Mouse (Mus musculus) hindbrain, embryonic 11.5 days (tissue): ENCODE data around the gene Myo3b. TPM values are rescaled to one million over a fixed set of nuclear protein-coding genes. Genes with fewer than 3 reads are reported as not detected.

Source experiments
- ATAC-seq: fragments of 200-750 bp; cut with Nextera tagmentation; 2 replicates; pipeline ENCODE4 v1.8.0; 2017; ENCODE audit warnings: mild to moderate bottlenecking, moderate TSS enrichment, moderate library complexity; ENCODE audit not compliant: low FRiP score
- DNase-seq: peaks from one replicate; pipeline ENCODE4 v3.0.0-alpha.2; 2015; ENCODE audit warnings: low spot score
- H3K27ac ChIP-seq: fragments of 300-500 bp; sonication (generic); 2 replicates; pipeline ENCODE4 v1.5.1; 2014; ENCODE audit warnings: mild to moderate bottlenecking, low read depth, low read length
- H3K27me3 ChIP-seq: fragments of 300-500 bp; sonication (generic); 2 replicates; pipeline ENCODE4 v1.6.1; 2014; ENCODE audit warnings: mild to moderate bottlenecking, low read length, moderate library complexity, mixed read lengths; ENCODE audit not compliant: control insufficient read depth, insufficient read depth
- H3K36me3 ChIP-seq: fragments of 300-500 bp; sonication (generic); 2 replicates; pipeline ENCODE4 v1.6.1; 2014; ENCODE audit warnings: mild to moderate bottlenecking, low read length, moderate library complexity, mixed read lengths; ENCODE audit not compliant: control insufficient read depth, insufficient read depth
- H3K4me1 ChIP-seq: fragments of 300-500 bp; sonication (generic); replicated peaks from 2 replicates; pipeline ENCODE4 v1.6.1; 2014; ENCODE audit warnings: low read length, mixed read lengths; ENCODE audit not compliant: control insufficient read depth, insufficient read depth
- H3K4me2 ChIP-seq: fragments of 300-500 bp; sonication (generic); replicated peaks from 2 replicates; pipeline ENCODE4 v1.6.1; 2014; ENCODE audit warnings: mild to moderate bottlenecking, low read depth, low read length
- H3K4me3 ChIP-seq: fragments of 300-500 bp; sonication (generic); 2 replicates; pipeline ENCODE4 v1.5.1; 2014; ENCODE audit warnings: low read depth, low read length
- H3K9ac ChIP-seq: fragments of 300-500 bp; sonication (generic); 2 replicates; pipeline ENCODE4 v1.6.1; 2014; ENCODE audit warnings: low read depth, low read length
- H3K9me3 ChIP-seq: fragments of 300-500 bp; sonication (generic); 2 replicates; pipeline ENCODE4 v1.6.1; 2016; ENCODE audit warnings: low read length; ENCODE audit not compliant: control insufficient read depth
- WGBS: fragments of 180-500 bp; shearing (Covaris S2); extraction: QIAGEN DNeasy Blood & Tissue Kit; methylation state at CpG from one replicate; pipeline ENCODE4 v1.1.7; 2014; 5-methylcytosine and 5-hydroxymethylcytosine counted together
- polyA plus RNA-seq: library from polyadenylated mRNA; unstranded; fragments of >200 nt; fragmentation: Nextera tagmentation; extraction: Ambion mirVana; gene quantifications from 2 replicates; pipeline ENCODE4 v1.2.1, GENCODE M21; 2014

Gene Myo3b
- polyA plus RNA-seq, 1 experiment from 2014 or later, result 0.09 TPM

DNA sequence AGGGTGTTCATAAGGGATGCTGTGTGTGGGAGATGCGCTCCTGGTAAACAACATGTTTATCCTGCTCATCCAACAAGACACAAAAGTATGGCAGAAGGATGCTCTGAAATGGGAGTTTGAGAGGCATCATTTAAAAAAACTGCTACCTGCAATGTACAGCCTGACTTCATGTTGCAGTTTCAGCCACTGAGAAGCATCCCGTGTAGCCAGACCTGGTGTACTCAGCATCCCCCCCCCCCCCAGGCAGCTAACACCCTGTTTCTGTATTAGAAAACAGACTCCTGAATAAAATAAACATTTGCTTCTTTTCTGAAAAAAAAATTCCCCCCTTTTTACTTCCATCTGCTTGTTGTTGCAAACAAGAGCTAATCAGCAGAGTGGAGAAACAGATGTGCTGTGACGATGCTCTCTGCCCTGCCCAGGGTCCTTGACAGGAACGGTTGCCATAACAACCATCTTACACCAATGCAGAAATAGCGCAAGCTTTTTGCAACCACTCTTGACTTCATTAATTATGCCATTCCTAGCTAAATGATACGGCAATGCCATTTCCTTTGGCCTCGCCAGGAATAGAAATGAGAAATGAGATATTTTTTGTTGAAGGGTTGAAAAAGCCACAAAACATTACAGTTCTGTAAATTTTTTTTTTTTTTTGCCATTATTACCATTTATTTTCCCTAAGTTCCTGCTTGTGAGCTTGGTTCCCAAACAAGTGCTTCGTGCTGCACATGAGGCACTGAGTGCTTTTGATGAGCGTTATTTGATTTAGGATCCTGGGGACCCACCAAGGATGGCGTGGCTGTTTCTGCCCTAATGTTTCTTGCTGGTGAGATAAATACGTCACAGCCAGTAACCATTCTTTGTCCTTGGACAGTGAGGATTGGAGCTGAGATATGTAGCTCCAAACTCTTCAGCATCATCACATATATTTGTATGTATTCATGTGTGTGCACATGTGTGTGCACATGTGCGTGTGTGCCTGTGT lies 75.2 kb downstream of the Myo3b start:
- no peaks in the 10 kb centered on the region for H3K36me3 ChIP-seq
- H3K9ac ChIP-seq, result no peak overlapping the region
- no peaks in the 10 kb centered on the region for H3K9me3 ChIP-seq
- H3K4me3 ChIP-seq, result no peak overlapping the region
- no peaks in the 10 kb centered on the region for H3K4me1 ChIP-seq
- H3K27me3 ChIP-seq, result no peaks in the 10 kb centered on the region
- DNase-seq, result peak; percentile 55
- no peak overlapping the region for H3K4me2 ChIP-seq
- ATAC-seq, result peak; percentile 47; the same call in 1 of the 2 replicates
- H3K27ac ChIP-seq, result no peak overlapping the region
- WGBS, result 57% methylated on average over 12 of the region's 12 CpGs

- no peak for ATAC-seq
- no peak overlapping the region for H3K9ac ChIP-seq
Observed at GRCm38 (mm10) chr2:70118376-70119264, 79.7 kb downstream of the Myo3b start.

GRCm38 (mm10) chr2:70119265-70119663 lies 80.3 kb downstream of the Myo3b start:
- H3K4me3 ChIP-seq, result no peak overlapping the region
- DNase-seq (no peak), ATAC-seq (no peak)
- no peaks in the 10 kb centered on the region for H3K4me1 ChIP-seq
- no peaks in the 10 kb centered on the region for H3K36me3 ChIP-seq
- H3K4me2 ChIP-seq, result no peak overlapping the region
- H3K27ac ChIP-seq, result no peak overlapping the region
- H3K27me3 ChIP-seq, result no peaks in the 10 kb centered on the region
- no peak overlapping the region for H3K9ac ChIP-seq
- WGBS, result 88% methylated on average over 2 of the region's 2 CpGs
- H3K9me3 ChIP-seq, result no peaks in the 10 kb centered on the region

More at GRCm38 (mm10) chr2:70118376-70119264, 79.7 kb downstream of the Myo3b start:
- 55% methylated on average over 16 of the region's 16 CpGs for WGBS
- no peak overlapping the region for H3K4me2 ChIP-seq
- H3K27ac ChIP-seq, result no peak overlapping the region
- DNase-seq, result no peak
- H3K4me3 ChIP-seq, result no peak overlapping the region
- H3K9me3 ChIP-seq, result no peaks in the 10 kb centered on the region
- H3K36me3 ChIP-seq, result no peaks in the 10 kb centered on the region
- H3K27me3 ChIP-seq, result no peaks in the 10 kb centered on the region
- H3K4me1 ChIP-seq, result no peaks in the 10 kb centered on the region

- ATAC-seq (peak; percentile 28; the same call in 1 of the 2 replicates), DNase-seq (no peak)
- Histone ChIP-seq H3K27ac (no peak overlapping the region), H3K27me3 (peaks cover 2% of the 10 kb centered on the region; the same call in 1 of the 2 replicates), H3K9ac (no peak overlapping the region), H3K9me3 (no peaks in the 10 kb centered on the region), H3K4me1 (peaks cover 3% of the 10 kb centered on the region; the same call in 1 of the 2 replicates), H3K4me3 (no peak overlapping the region), H3K4me2 (no peak overlapping the region), H3K36me3 (no peaks in the 10 kb centered on the region)
- WGBS, result 73% methylated on average over 10 of the region's 10 CpGs
Observed at GRCm38 (mm10) chr2:70126330-70126729, 87.4 kb downstream of the Myo3b start.

DNA sequence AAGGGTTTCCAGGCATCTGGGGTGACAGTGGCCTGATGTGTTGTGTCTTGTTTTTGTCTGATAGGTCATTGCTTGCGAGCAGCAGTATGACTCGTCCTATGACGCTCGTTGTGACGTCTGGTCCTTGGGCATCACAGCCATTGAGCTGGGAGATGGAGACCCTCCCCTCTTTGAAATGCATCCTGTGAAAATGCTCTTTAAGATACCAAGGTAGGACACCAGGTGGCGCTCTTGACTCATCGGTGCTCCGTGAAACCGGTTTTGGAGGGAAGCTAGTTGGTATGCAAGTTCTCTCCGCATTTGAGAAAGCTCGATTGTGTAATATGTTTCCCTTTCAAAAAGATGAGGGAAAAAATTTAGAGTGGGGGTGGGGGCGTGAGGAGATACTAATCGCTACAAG lies 87.9 kb downstream of the Myo3b start:
- no peak overlapping the region for H3K27ac ChIP-seq
- peaks cover 2% of the 10 kb centered on the region; the same call in 1 of the 2 replicates for H3K27me3 ChIP-seq
- H3K4me1 ChIP-seq, result peaks cover 3% of the 10 kb centered on the region; the same call in 1 of the 2 replicates
- no peak overlapping the region for H3K4me3 ChIP-seq
- H3K36me3 ChIP-seq, result no peaks in the 10 kb centered on the region
- WGBS, result 1% methylated on average over 13 of the region's 13 CpGs
- no peak overlapping the region for H3K9ac ChIP-seq
- ATAC-seq, result peak; percentile 84
- DNase-seq, result peak; percentile 96
- H3K4me2 ChIP-seq, result peak overlapping the region; percentile 32
- H3K9me3 ChIP-seq, result no peaks in the 10 kb centered on the region

DNA sequence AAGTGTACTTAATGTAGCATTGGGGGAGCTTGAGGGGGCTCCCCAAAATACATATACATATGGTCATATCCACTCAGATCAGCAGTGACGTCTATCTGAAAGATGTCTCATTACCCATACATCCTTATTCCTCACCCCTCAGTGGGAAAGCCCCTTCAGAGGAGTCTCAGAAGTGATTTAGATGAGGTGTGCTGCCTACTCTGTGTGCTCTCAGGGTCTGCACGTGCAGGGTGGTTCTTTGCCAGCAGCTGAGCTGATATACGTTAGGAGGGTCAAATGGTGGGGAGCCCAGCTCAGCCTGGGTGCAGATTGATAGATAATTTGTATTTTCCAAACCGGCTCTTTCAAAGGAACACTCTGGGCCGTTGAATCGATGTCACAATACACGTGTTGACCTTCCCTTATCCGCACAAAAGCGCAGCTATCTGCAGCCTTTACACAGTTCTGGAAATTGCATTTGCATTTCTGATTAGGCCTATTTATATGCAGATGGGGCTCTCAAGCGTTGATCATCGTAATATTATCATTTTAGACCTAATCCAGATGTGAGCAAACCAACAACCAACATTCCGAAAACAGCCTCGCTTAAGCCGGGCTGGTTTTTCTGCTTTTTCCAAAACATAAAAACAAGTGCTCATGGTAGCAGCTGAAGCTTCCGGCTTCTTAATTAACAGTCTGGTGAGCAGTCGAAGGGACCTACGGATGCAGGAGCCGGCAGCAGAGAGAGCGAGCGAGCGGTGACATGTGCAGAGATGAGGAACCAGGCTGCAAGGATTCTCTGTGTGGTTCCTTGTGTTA lies 88.6 kb downstream of the Myo3b start:
- Histone ChIP-seq H3K4me2 (peak overlapping the region; percentile 32), H3K4me1 (peaks cover 3% of the 10 kb centered on the region; the same call in 1 of the 2 replicates), H3K9me3 (no peaks in the 10 kb centered on the region), H3K4me3 (no peak overlapping the region), H3K9ac (no peak overlapping the region), H3K27ac (no peak overlapping the region), H3K27me3 (peaks cover 2% of the 10 kb centered on the region; the same call in 1 of the 2 replicates), H3K36me3 (no peaks in the 10 kb centered on the region)
- DNase-seq, result peak; percentile 48
- WGBS, result 9% methylated on average over 21 of the region's 21 CpGs
- peak; percentile 68; the same call in 1 of the 2 replicates for ATAC-seq

DNA sequence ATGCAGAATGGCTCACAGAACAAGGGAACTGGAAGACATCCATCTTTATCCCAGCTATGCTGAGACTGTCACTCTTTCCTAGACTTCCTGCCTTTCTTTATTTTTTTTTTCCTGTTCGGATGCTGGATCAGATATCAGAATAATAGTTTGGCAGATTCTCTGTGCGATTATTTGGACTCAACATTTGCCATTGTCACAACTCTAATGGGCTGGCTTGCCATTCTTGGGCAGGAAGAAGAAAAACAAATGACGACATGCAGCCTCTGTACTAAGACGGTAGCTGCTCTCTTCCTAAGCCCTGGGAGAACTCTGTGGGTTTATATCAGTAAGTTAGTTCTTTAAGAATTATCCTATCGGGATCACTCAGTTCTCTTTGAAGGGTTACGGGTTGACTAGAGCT lies 89.7 kb downstream of the Myo3b start:
- Histone ChIP-seq H3K27me3 (peaks cover 2% of the 10 kb centered on the region; the same call in 1 of the 2 replicates), H3K4me2 (no peak overlapping the region), H3K27ac (no peak overlapping the region), H3K4me3 (no peak overlapping the region), H3K9ac (no peak overlapping the region), H3K4me1 (peaks cover 3% of the 10 kb centered on the region; the same call in 1 of the 2 replicates), H3K9me3 (no peaks in the 10 kb centered on the region), H3K36me3 (no peaks in the 10 kb centered on the region)
- DNase-seq (no peak), ATAC-seq (no peak)
- 79% methylated on average over 6 of the region's 6 CpGs for WGBS

- ATAC-seq, result no peak; the same call in 1 of the 2 replicates
- 52% methylated on average over 3 of the region's 3 CpGs for WGBS
- no peak for DNase-seq
- H3K36me3 ChIP-seq, result no peaks in the 10 kb centered on the region
- H3K4me3 ChIP-seq, result no peak overlapping the region
- no peak overlapping the region for H3K9ac ChIP-seq
- H3K27me3 ChIP-seq, result peaks cover 2% of the 10 kb centered on the region; the same call in 1 of the 2 replicates
- no peaks in the 10 kb centered on the region for H3K9me3 ChIP-seq
- peaks cover 3% of the 10 kb centered on the region; the same call in 1 of the 2 replicates for H3K4me1 ChIP-seq
- no peak overlapping the region for H3K4me2 ChIP-seq
- H3K27ac ChIP-seq, result no peak overlapping the region
Observed at GRCm38 (mm10) chr2:70129566-70129965, 90.6 kb downstream of the Myo3b start.
